15 mouse cellular contexts compared by ENCODE assay signal in genomic region chr7:16820271-16820763, GRCm38 (mm10). TPM values are rescaled to one million over a fixed set of nuclear protein-coding genes. Genes with fewer than 3 reads are reported as not detected.
DNase-seq lines count a peak whose midpoint lies in the region; ATAC-seq and TF ChIP-seq lines count a peak whose summit lies in the region.
"Had no signal": no experiment of that assay in that cellular context is flagged by ENCODE, and none has a peak within 500 bp of the region (broad histone marks: within the 10 kb centered on the region; RNA-seq: fewer than 3 reads in every experiment).

No protein-coding gene starts in this region.

- peaks cover 73% of the 10 kb centered on the region for H3K36me3 ChIP-seq in erythroblast, embryonic 14.5 days (ENCODE audit: control insufficient read depth)
- peaks cover 20% of the 10 kb centered on the region for H3K36me3 ChIP-seq in intestine, embryonic 15.5 days
- H3K36me3 ChIP-seq in intestine, embryonic 16.5 days (ENCODE audit: control insufficient read depth, insufficient read depth, low read length), result peaks cover 6% of the 10 kb centered on the region; the same call in 1 of the 2 replicates
- H3K36me3 ChIP-seq in MEL (ENCODE audit: control insufficient read depth in 1 of 2, insufficient read depth in 2 of 2, low read length in 2 of 2), result peaks cover 8 to 37% of the 10 kb centered on the region in 2 experiments
- peaks cover 18% of the 10 kb centered on the region for H3K36me3 ChIP-seq in liver, embryonic 14.5 days (replicated peaks; ENCODE audit: control insufficient read depth, insufficient read depth, low read depth)

- TF ChIP-seq POLR2A in MEL (IDR thresholded peaks at IDR 0.05; ENCODE audit: control insufficient read depth in 1 of 2, insufficient read depth in 1 of 2, low read depth in 1 of 2, low read length in 2 of 2, poor library complexity in 1 of 2), result no peak

- TF ChIP-seq CTCF in MEL (IDR thresholded peaks at IDR 0.05 in 2 of 3, conservative IDR thresholded peaks at IDR 0.05 in 1 of 3; ENCODE audit: control insufficient read depth in 1 of 3, insufficient read depth in 1 of 3, low read depth in 2 of 3, low read length in 3 of 3, poor library complexity in 1 of 3, severe bottlenecking in 1 of 3), result no peak
- no peak for TF ChIP-seq CTCF in liver, embryonic 14.5 days (IDR thresholded peaks at IDR 0.05; ENCODE audit: low read depth)

- no peak overlapping the region for H3K4me2 ChIP-seq in intestine, embryonic 15.5 days (replicated peaks)
- H3K4me2 ChIP-seq in intestine, embryonic 16.5 days (ENCODE audit: low read depth, low read length), result no peak overlapping the region
- H3K4me2 ChIP-seq in liver, embryonic 14.5 days (ENCODE audit: low read depth), result peak overlapping the region; percentile 99
- H3K4me2 ChIP-seq: forebrain, embryonic 15.5 days; lung, embryonic 14.5 days had no signal

- WGBS in intestine, embryonic 15.5 days, result 58% methylated on average over 5 of the region's 5 CpGs
- WGBS in intestine, embryonic 16.5 days, result 62% methylated on average over 5 of the region's 5 CpGs
- 23% methylated on average over 5 of the region's 5 CpGs for WGBS in liver, embryonic 14.5 days (ENCODE audit: insufficient replicate concordance)

- H3K4me3 ChIP-seq in erythroblast, embryonic 14.5 days (replicated peaks), result peak overlapping the region; percentile 51
- no peak overlapping the region for H3K4me3 ChIP-seq in intestine, embryonic 15.5 days (replicated peaks)
- no peak overlapping the region for H3K4me3 ChIP-seq in intestine, embryonic 16.5 days (ENCODE audit: low read length)
- no peak overlapping the region for H3K4me3 ChIP-seq in MEL (ENCODE audit: control insufficient read depth in 1 of 2, insufficient read depth in 1 of 2, low read depth in 2 of 2, low read length in 2 of 2)
- peak overlapping the region; percentile 5 to 30 for H3K4me3 ChIP-seq in liver, embryonic 14.5 days (ENCODE audit: insufficient read depth in 1 of 2, low read depth in 2 of 2, low read length in 2 of 2)
- H3K4me3 ChIP-seq: forebrain, embryonic 15.5 days had no signal

- no peaks in the 10 kb centered on the region for H3K9me3 ChIP-seq in erythroblast, embryonic 14.5 days (ENCODE audit: control insufficient read depth, low read length)
- H3K9me3 ChIP-seq in intestine, embryonic 15.5 days, result no peaks in the 10 kb centered on the region
- no peaks in the 10 kb centered on the region for H3K9me3 ChIP-seq in intestine, embryonic 16.5 days (ENCODE audit: control insufficient read depth, low read length)
- no peaks in the 10 kb centered on the region for H3K9me3 ChIP-seq in MEL (replicated peaks; ENCODE audit: insufficient read depth, low read length)
- H3K9me3 ChIP-seq in liver, embryonic 14.5 days (ENCODE audit: control insufficient read depth, low read length), result no peaks in the 10 kb centered on the region
- H3K9me3 ChIP-seq: forebrain, embryonic 15.5 days had no signal

- TF ChIP-seq RAD21 in MEL (IDR thresholded peaks at IDR 0.05; ENCODE audit: low read depth, low read length), result no peak

- H3K4me1 ChIP-seq in erythroblast, embryonic 14.5 days (ENCODE audit: control insufficient read depth), result peaks cover 71% of the 10 kb centered on the region
- peaks cover 44% of the 10 kb centered on the region for H3K4me1 ChIP-seq in intestine, embryonic 15.5 days (replicated peaks)
- peaks cover 36% of the 10 kb centered on the region for H3K4me1 ChIP-seq in intestine, embryonic 16.5 days (ENCODE audit: control insufficient read depth, insufficient read depth, low read length)
- peaks cover 15 to 27% of the 10 kb centered on the region in 2 experiments for H3K4me1 ChIP-seq in MEL (ENCODE audit: control insufficient read depth in 1 of 2, insufficient read depth in 2 of 2, low read length in 2 of 2)
- H3K4me1 ChIP-seq in liver, embryonic 14.5 days (replicated peaks; ENCODE audit: control insufficient read depth in 2 of 2, insufficient read depth in 2 of 2, low read length in 1 of 2), result peaks cover 32 to 47% of the 10 kb centered on the region in 2 experiments

- H3K79me2 ChIP-seq in MEL (ENCODE audit: control insufficient read depth, insufficient read depth, low read length, poor library complexity), result peaks cover 61% of the 10 kb centered on the region

- H3K27me3 ChIP-seq in erythroblast, embryonic 14.5 days (ENCODE audit: control insufficient read depth), result no peaks in the 10 kb centered on the region
- H3K27me3 ChIP-seq in intestine, embryonic 15.5 days (replicated peaks), result no peaks in the 10 kb centered on the region
- no peaks in the 10 kb centered on the region for H3K27me3 ChIP-seq in intestine, embryonic 16.5 days (replicated peaks; ENCODE audit: control insufficient read depth, insufficient read depth, low read length)
- no peaks in the 10 kb centered on the region for H3K27me3 ChIP-seq in MEL (ENCODE audit: control insufficient read depth in 1 of 2, insufficient read depth in 2 of 2, low read length in 2 of 2)
- H3K27me3 ChIP-seq in liver, embryonic 14.5 days (ENCODE audit: control insufficient read depth, insufficient read depth, low read length), result no peaks in the 10 kb centered on the region
- H3K27me3 ChIP-seq: forebrain, embryonic 15.5 days had no signal

- no peak for ATAC-seq in erythroblast, adult 5-6 weeks (replicated peaks; ENCODE audit: low FRiP score, poor library complexity, severe bottlenecking)
- ATAC-seq in intestine, embryonic 15.5 days, result no peak
- ATAC-seq in intestine, embryonic 16.5 days, result no peak
- ATAC-seq in liver, embryonic 14.5 days (ENCODE audit: insufficient read depth), result no peak
- ATAC-seq: forebrain, embryonic 15.5 days had no signal

- peak; percentile 43 for DNase-seq in MEL (ENCODE audit: low read depth, low spot score)
- no peak for DNase-seq in liver, embryonic 14.5 days (ENCODE audit: low read depth in 3 of 3, low spot score in 3 of 3)
- no peak for DNase-seq in retina, embryonic 14.5 days (ENCODE audit: low spot score)
- DNase-seq in adrenal gland, postnatal 4 days (ENCODE audit: low spot score in 2 of 2), result no peak
- DNase-seq: B cell, adult 2 months; kidney, adult 18-20 months; layer of hippocampus, postnatal 36 days; lung, embryonic 14.5 days; midbrain, embryonic 14.5 days; right cerebral cortex, postnatal 4 days had no signal

- H3K27ac ChIP-seq in intestine, embryonic 15.5 days, result 0 out of 2 replicates have a peak overlapping the region, but pooled peaks have one; percentile 22
- no peak overlapping the region for H3K27ac ChIP-seq in intestine, embryonic 16.5 days (ENCODE audit: low read length)
- H3K27ac ChIP-seq in MEL (ENCODE audit: control insufficient read depth, low read depth, low read length), result no peak overlapping the region
- H3K27ac ChIP-seq in liver, embryonic 14.5 days, result peak overlapping the region; percentile 73
- H3K27ac ChIP-seq: forebrain, embryonic 15.5 days had no signal

- no peak for TF ChIP-seq EP300 in MEL (IDR thresholded peaks at IDR 0.05; ENCODE audit: low read depth in 1 of 2, low read length in 2 of 2)
- no peak for TF ChIP-seq EP300 in liver, embryonic 14.5 days (IDR thresholded peaks at IDR 0.05; ENCODE audit: low read depth)

- H3K9ac ChIP-seq in intestine, embryonic 15.5 days, result no peak overlapping the region
- no peak overlapping the region for H3K9ac ChIP-seq in intestine, embryonic 16.5 days (ENCODE audit: low read depth, low read length)
- H3K9ac ChIP-seq in MEL (ENCODE audit: control insufficient read depth, low read depth, low read length, poor library complexity, severe bottlenecking), result no peak overlapping the region
- H3K9ac ChIP-seq in liver, embryonic 14.5 days (replicated peaks), result peak overlapping the region; percentile 60
- H3K9ac ChIP-seq: forebrain, embryonic 15.5 days; lung, embryonic 14.5 days had no signal

RNA-seq across cellular contexts. Expression of gene Fkrp, which starts 3.8 kb away (rescaled TPM):
- 1.2 and 1.5 TPM in 2 replicates for polyA plus RNA-seq in erythroblast, embryonic 14.5 days (2012)
- 2.5 and 4.2 TPM in 2 replicates for total RNA-seq in erythroblast, adult 5-6 weeks (2015; ENCODE audit: low replicate concordance)
- total RNA-seq in erythroblast, adult 5-6 weeks (2017; ENCODE audit: low replicate concordance), result 3.1 and 8.0 TPM in 2 replicates
- 25.1 and 25.6 TPM in 2 replicates for polyA plus RNA-seq in intestine, embryonic 15.5 days (2015; fragmentation: Nextera tagmentation; extraction: Ambion mirVana)
- polyA plus RNA-seq in intestine, embryonic 16.5 days (2015; fragmentation: Nextera tagmentation; extraction: Ambion mirVana), result 20.3 and 22.3 TPM in 2 replicates
- total RNA-seq in MEL (2012; rRNA removed), result 12.6 and 15.9 TPM in 2 replicates
- 10 to 100 TPM in 1 of 2 experiments, not detected in 1; 19.2 TPM for polyA plus RNA-seq in MEL (2012; ENCODE audit: insufficient read depth in 1 of 2, insufficient read length in 2 of 2, low read depth in 1 of 2, low replicate concordance in 2 of 2, missing spikeins in 1 of 2)
- polyA plus RNA-seq in liver, embryonic 14.5 days (2012; rRNA removed), result 5.6 and 6.6 TPM in 2 replicates
- polyA plus RNA-seq in liver, embryonic 14.5 days (2014; fragmentation: Nextera tagmentation; extraction: Ambion mirVana), result 7.2 and 8.9 TPM in 2 replicates
- 10 to 100 TPM; 26.3 to 29.0 TPM for total RNA-seq in adrenal gland, postnatal 4 days (2021)

RNA-seq across cellular contexts. Expression of gene Strn4, which starts 4.6 kb away (rescaled TPM):
- polyA plus RNA-seq in erythroblast, embryonic 14.5 days (2012), result 11.1 and 11.3 TPM in 2 replicates
- 21.5 and 22.4 TPM in 2 replicates for total RNA-seq in erythroblast, adult 5-6 weeks (2015; ENCODE audit: low replicate concordance)
- 34.3 and 69.7 TPM in 2 replicates for total RNA-seq in erythroblast, adult 5-6 weeks (2017; ENCODE audit: low replicate concordance)
- 77.3 and 85.5 TPM in 2 replicates for polyA plus RNA-seq in intestine, embryonic 15.5 days (2015; fragmentation: Nextera tagmentation; extraction: Ambion mirVana)
- polyA plus RNA-seq in intestine, embryonic 16.5 days (2015; fragmentation: Nextera tagmentation; extraction: Ambion mirVana), result 68.9 and 72.3 TPM in 2 replicates
- total RNA-seq in MEL (2012; rRNA removed), result 54.7 and 55.8 TPM in 2 replicates
- 10 to 100 TPM in 1 of 2 experiments, not detected in 1; 93.5 TPM for polyA plus RNA-seq in MEL (2012; ENCODE audit: insufficient read depth in 1 of 2, insufficient read length in 2 of 2, low read depth in 1 of 2, low replicate concordance in 2 of 2, missing spikeins in 1 of 2)
- 41.3 and 43.0 TPM in 2 replicates for polyA plus RNA-seq in liver, embryonic 14.5 days (2012; rRNA removed)
- 27.2 and 32.2 TPM in 2 replicates for polyA plus RNA-seq in liver, embryonic 14.5 days (2014; fragmentation: Nextera tagmentation; extraction: Ambion mirVana)
- 100 to 1,000 TPM in 1 of 2 experiments, 10 to 100 TPM in 1; 96.9 to 106 TPM for total RNA-seq in adrenal gland, postnatal 4 days (2021)

RNA-seq across cellular contexts. Expression of gene Prkd2, which starts 22.4 kb away (rescaled TPM):
- 0.61 and 0.66 TPM in 2 replicates for polyA plus RNA-seq in erythroblast, embryonic 14.5 days (2012)
- total RNA-seq in erythroblast, adult 5-6 weeks (2015; ENCODE audit: low replicate concordance), result 4.6 and 18.8 TPM in 2 replicates
- 2.5 and 5.1 TPM in 2 replicates for total RNA-seq in erythroblast, adult 5-6 weeks (2017; ENCODE audit: low replicate concordance)
- 9.7 and 12.5 TPM in 2 replicates for polyA plus RNA-seq in intestine, embryonic 15.5 days (2015; fragmentation: Nextera tagmentation; extraction: Ambion mirVana)
- polyA plus RNA-seq in intestine, embryonic 16.5 days (2015; fragmentation: Nextera tagmentation; extraction: Ambion mirVana), result 10.3 and 11.5 TPM in 2 replicates
- 2.1 and 2.9 TPM in 2 replicates for total RNA-seq in MEL (2012; rRNA removed)
- 1 to 10 TPM in 1 of 2 experiments, not detected in 1; 8.7 TPM for polyA plus RNA-seq in MEL (2012; ENCODE audit: insufficient read depth in 1 of 2, insufficient read length in 2 of 2, low read depth in 1 of 2, low replicate concordance in 2 of 2, missing spikeins in 1 of 2)
- 2.5 and 3.2 TPM in 2 replicates for polyA plus RNA-seq in liver, embryonic 14.5 days (2012; rRNA removed)
- 1.8 and 2.2 TPM in 2 replicates for polyA plus RNA-seq in liver, embryonic 14.5 days (2014; fragmentation: Nextera tagmentation; extraction: Ambion mirVana)
- 10 to 100 TPM; 22.0 to 22.2 TPM for total RNA-seq in adrenal gland, postnatal 4 days (2021)

RNA-seq across cellular contexts. Expression of gene Slc1a5, which starts 39.2 kb away (rescaled TPM):
- 24.9 and 33.8 TPM in 2 replicates for polyA plus RNA-seq in erythroblast, embryonic 14.5 days (2012)
- total RNA-seq in erythroblast, adult 5-6 weeks (2015; ENCODE audit: low replicate concordance), result 655 and 701 TPM in 2 replicates
- total RNA-seq in erythroblast, adult 5-6 weeks (2017; ENCODE audit: low replicate concordance), result 713 and 810 TPM in 2 replicates
- 61.8 and 64.0 TPM in 2 replicates for polyA plus RNA-seq in intestine, embryonic 15.5 days (2015; fragmentation: Nextera tagmentation; extraction: Ambion mirVana)
- polyA plus RNA-seq in intestine, embryonic 16.5 days (2015; fragmentation: Nextera tagmentation; extraction: Ambion mirVana), result 44.5 and 49.0 TPM in 2 replicates
- 72.0 and 88.6 TPM in 2 replicates for total RNA-seq in MEL (2012; rRNA removed)
- 100 to 1,000 TPM in 1 of 2 experiments, not detected in 1; 180 TPM for polyA plus RNA-seq in MEL (2012; ENCODE audit: insufficient read depth in 1 of 2, insufficient read length in 2 of 2, low read depth in 1 of 2, low replicate concordance in 2 of 2, missing spikeins in 1 of 2)
- 157 and 160 TPM in 2 replicates for polyA plus RNA-seq in liver, embryonic 14.5 days (2012; rRNA removed)
- 61.7 and 67.3 TPM in 2 replicates for polyA plus RNA-seq in liver, embryonic 14.5 days (2014; fragmentation: Nextera tagmentation; extraction: Ambion mirVana)
- 10 to 100 TPM; 60.8 to 61.0 TPM for total RNA-seq in adrenal gland, postnatal 4 days (2021)

RNA-seq across cellular contexts. Expression of gene Dact3, which starts 54.8 kb away (rescaled TPM):
- 0.02 TPM in 2 replicates for polyA plus RNA-seq in erythroblast, embryonic 14.5 days (2012)
- not detected in 2 replicates for total RNA-seq in erythroblast, adult 5-6 weeks (2015; ENCODE audit: low replicate concordance)
- total RNA-seq in erythroblast, adult 5-6 weeks (2017; ENCODE audit: low replicate concordance), result not detected in 2 replicates
- polyA plus RNA-seq in intestine, embryonic 15.5 days (2015; fragmentation: Nextera tagmentation; extraction: Ambion mirVana), result 3.1 and 3.2 TPM in 2 replicates
- 1.6 and 1.7 TPM in 2 replicates for polyA plus RNA-seq in intestine, embryonic 16.5 days (2015; fragmentation: Nextera tagmentation; extraction: Ambion mirVana)
- total RNA-seq in MEL (2012; rRNA removed), result 0.31 and 0.49 TPM in 2 replicates
- polyA plus RNA-seq in MEL (2012; ENCODE audit: insufficient read depth in 1 of 2, insufficient read length in 2 of 2, low read depth in 1 of 2, low replicate concordance in 2 of 2, missing spikeins in 1 of 2), result 1 to 10 TPM in 1 of 2 experiments, not detected in 1; 2.1 TPM
- polyA plus RNA-seq in liver, embryonic 14.5 days (2012; rRNA removed), result 0.68 and 0.92 TPM in 2 replicates
- polyA plus RNA-seq in liver, embryonic 14.5 days (2014; fragmentation: Nextera tagmentation; extraction: Ambion mirVana), result 0.09 and 0.14 TPM in 2 replicates
- total RNA-seq in adrenal gland, postnatal 4 days (2021), result 10 to 100 TPM; 12.7 to 13.7 TPM

Comparison
In these comparisons a context has a peak if more than half of its experiments do, and no peak if none do; other contexts are left out.
1. H3K27ac ChIP-seq: peak in intestine, embryonic 15.5 days (single experiment) and liver, embryonic 14.5 days (single experiment); none in intestine, embryonic 16.5 days (single experiment) and MEL (single experiment).
2. H3K4me3 ChIP-seq: peak in erythroblast, embryonic 14.5 days (single experiment) and liver, embryonic 14.5 days (2 of 2); none in intestine, embryonic 15.5 days (single experiment), intestine, embryonic 16.5 days (single experiment) and MEL (0 of 2).